Mouse (Mus musculus) bone marrow, adult 2 months (tissue): ENCODE data around the gene Endov.

Source experiments
- CTCF ChIP-seq: fragments of 200-500 bp; IDR thresholded peaks from 2 replicates; pipeline ENCODE4 v1.5.1; 2011; ENCODE audit warnings: low read length, control low read depth; ENCODE audit not compliant: control insufficient read depth, insufficient read depth
- POLR2A ChIP-seq: fragments of 200-500 bp; IDR thresholded peaks from 2 replicates; pipeline ENCODE4 v1.6.1; 2011; ENCODE audit warnings: low read depth, mild to moderate bottlenecking, control low read depth, low read length, borderline replicate concordance; ENCODE audit not compliant: control insufficient read depth

- no peak for TF ChIP-seq POLR2A
- TF ChIP-seq CTCF, result peak; percentile 39; the same call in 1 of the 2 replicates
Observed at GRCm38 (mm10) chr11:119442199-119442598, 48.9 kb upstream of the Endov start.
